Mouse (Mus musculus) adipocyte (in vitro differentiated cells): ENCODE data around the gene Tsc22d3.
"Not testable (repeated sequence)": the region's sequence is repeated elsewhere in the genome, so short reads cannot be mapped to it uniquely, and the experiment has no call there.

Experiments
- DNase-seq: peaks from one replicate; pipeline ENCODE4 v3.0.0-alpha.2; 2016; ENCODE audit warnings: low spot score

Tsc22d3 gene

DNA sequence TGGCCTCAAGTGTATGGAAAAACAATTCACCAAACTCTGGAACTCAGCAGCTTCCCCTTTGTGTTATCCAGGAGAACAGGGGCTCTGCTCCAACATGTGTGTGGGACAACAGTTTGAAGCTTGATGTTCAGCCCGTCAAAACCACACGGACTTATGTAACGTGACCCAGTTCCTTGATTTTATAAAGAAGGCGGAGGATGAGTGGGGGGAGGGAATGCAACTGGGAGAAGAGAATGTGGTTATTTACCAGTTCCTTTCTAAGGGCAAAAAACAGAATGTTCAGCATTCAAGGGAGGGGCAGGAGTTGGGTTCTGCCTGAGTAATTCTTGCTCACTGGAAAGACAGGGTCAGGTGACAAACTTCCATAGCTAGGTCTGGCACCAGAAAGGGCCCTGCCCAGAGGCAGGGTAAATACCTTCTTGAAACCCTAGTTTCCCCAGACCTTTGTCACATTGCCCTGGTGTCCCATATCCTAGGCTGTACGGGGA, 71.3 kb downstream of the Tsc22d3 start:
- peak; percentile 72 for DNase-seq

DNA sequence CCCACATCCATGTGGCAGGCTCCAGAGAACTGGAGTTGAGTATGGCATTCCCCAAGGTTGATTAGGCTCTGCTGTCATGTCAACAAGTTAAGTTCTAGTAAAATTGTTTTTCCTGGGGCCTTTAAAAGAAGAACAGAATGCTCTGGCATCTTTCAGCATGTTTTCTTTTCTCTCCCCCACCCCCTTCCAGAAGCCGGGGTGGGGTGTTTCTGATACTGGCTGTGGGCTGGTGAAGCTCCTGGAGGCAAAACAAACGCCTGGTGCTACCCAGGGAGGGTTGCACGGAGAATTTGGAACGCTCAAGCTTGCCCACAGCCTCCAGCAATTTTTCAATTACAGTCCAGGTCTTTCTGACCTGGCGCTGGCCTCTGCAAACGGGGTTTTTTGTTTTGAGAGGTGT, 73.2 kb downstream of the Tsc22d3 start:
- DNase-seq, result no peak

DNA sequence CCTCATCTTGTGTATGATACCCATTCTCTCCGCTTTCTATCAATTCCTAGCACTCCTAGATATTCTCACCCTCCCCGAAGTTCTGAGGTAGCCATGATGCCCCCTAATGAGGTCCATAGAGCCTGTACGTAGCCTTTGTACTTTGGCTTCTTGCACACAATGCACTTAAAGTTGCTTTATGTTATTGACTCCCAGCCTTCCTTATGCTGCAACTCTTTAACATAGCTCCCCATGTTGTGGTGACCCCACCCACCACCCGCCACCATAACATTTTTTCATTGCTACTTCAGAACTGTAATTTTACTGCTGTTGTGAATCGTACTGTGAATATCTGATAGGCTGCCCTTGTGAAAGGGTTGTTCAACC, 74.2 kb downstream of the Tsc22d3 start:
- DNase-seq, result no peak

DNA sequence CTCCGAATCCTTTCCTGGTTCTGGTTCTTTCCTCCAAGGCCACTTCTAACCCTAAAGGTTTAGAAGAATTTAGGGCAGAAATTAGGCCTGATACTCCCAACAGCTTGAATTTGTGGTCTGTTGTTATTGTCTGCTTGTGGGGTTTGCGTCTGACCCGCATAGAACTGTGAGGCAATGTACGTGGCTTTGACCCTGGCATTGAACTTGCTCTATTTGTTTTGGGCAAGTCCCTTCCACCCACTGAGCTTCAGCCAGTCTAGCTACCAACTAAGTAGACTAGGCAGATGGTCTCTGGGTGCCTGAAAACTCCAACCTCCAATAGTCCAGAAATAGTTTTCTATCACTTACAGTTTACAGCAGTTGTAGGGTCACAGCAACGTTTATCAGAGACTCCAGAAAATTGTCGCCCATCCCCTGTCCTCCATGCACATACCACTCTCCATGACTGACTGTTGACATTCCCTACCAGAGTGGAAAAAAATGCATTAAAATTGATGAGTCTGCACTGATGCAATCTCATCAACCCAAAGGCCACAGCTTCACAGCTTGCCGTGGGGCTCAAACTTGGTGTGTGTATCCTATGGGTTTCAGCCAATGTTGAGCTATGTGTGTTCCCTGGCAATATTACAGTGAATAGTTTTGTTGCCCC, 74.7 kb downstream of the Tsc22d3 start:
- DNase-seq, result no peak

DNA sequence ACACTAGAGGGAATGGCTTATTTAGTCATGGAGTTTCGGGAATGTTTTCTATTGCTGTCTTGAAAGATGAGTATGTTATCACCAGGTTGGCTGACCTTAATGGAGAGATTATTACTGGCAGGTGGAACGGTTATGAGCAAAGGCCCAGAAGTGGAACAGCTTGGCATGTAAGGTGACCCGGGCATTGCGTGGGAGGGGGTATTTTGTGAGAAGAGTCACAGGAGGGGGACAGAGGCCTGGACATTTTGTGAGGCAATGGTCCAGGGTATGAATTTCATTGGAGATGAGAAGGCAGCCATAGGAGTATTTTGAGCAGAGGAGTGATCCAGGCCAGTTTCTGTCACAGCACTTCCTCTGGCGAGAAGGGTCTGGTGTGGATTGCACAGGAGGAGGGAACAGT, 76.2 kb downstream of the Tsc22d3 start:
- DNase-seq, result no peak

DNA sequence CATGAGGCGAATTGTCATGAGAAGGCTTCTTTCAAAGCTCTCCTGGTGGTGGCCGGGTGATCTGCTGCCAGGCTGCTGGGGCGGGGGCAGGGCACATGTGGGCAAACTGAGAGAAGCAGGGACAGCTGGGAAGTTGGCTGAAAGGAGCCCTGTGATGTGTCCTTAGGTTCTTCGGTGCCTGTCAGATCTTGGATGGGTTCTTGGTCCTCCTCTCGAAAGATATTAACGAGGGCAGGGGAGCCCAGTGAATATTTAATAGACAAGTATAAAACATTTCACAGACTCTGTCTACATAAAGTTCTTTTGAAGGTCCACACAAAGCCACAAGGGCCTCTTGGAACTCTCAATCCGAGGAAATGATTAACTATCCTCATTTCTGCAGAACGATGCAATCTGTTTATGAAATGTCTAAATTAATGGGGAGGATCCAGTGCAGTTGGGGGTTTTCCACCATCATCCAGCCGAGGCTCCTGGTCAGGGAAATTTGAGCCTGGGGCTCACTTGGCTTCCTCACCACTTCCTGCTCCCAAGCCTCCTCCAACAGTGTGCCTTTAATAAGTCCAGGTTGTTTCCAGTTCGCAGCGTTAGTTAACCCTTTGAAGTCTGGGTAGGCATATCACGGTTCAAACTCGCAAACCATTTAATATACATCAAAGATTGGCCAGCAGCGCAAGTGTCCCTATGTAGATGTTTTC, 78.2 kb downstream of the Tsc22d3 start:
- no peak for DNase-seq

DNA sequence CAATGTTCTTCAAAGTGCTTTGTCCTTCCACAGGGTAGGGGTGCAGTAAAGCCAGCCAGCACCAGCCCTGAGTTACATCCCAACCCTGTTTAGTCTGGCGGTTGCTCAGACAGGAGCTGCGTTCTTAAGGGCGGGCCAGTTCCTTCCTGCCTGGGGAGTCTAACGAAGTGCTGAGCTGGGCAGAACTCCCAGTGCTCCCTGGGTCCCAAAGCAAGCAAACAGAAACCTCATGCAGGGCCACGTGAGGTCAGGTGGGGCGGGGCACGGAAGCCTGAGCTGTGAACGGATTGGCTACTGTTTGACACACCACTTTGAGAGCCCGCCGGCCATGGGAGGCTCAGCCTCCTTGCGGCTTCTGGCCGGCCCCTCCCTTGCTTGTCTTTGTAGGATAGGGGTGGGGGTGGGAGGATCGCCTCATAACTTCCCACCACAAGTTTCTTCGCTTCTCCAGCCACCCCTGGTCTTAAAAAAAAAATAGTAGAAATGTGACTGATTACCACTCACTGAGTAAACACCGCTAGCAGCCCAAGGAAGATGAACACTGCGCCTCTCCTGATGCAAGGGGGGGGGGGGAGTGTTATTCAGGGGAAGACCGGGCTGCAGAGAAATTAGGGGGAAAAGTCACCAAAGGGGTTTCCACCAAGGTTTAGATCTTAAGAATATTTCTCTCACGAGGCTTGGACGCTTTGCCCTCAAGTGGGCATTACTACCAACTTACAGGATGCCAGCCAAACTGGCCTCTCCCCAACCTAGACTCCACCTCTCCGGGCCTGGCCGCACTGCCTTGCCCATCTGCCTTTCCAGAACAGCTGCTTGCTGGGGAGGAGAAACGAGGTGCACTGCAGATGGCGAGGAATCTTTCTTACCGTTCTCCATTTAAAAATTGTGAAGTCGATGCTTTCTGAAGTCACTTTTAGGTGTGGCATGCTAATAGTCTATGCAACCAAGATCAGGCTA, 80.0 kb downstream of the Tsc22d3 start:
- DNase-seq, result peak; percentile 98

DNA sequence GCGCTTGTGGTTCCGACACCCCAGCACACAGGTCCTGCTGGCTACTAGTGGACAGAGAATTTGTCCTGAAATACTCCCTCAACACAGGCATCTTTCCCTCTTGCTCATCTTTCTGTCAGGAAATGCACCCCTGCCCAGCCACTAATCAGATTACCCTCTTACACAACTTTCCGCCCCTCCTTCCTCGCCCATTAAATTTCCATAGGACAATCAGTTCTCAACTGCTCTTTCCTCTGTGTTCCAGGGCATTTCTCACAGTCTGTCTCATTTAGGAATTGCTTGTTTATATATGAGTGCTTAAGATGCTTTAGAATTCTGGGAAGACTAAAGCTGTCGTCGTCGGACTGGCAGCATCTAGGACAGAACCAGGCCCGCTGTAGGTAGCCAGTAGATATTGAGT, 82.1 kb downstream of the Tsc22d3 start:
- no peak for DNase-seq

DNA sequence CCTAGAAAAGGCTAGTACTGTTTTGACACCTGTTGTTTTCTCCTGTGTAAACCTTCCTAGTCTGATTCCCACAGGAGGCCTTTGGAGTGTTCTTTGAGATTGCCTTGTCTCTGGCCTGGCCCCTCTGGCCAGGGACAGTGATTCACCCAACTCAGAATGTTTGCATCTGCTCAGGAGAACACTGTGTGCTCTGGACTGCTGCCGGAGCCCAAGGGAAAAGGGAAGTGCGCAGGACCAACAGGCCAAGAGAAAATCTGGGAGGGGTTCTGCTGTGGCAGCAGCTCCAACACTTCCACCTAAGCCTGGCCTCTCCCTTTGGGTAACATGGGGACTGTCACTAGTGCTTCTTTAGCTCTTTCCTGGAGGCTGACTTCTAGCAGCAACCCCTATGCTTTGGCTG, 87.1 kb downstream of the Tsc22d3 start:
- no peak for DNase-seq

DNA sequence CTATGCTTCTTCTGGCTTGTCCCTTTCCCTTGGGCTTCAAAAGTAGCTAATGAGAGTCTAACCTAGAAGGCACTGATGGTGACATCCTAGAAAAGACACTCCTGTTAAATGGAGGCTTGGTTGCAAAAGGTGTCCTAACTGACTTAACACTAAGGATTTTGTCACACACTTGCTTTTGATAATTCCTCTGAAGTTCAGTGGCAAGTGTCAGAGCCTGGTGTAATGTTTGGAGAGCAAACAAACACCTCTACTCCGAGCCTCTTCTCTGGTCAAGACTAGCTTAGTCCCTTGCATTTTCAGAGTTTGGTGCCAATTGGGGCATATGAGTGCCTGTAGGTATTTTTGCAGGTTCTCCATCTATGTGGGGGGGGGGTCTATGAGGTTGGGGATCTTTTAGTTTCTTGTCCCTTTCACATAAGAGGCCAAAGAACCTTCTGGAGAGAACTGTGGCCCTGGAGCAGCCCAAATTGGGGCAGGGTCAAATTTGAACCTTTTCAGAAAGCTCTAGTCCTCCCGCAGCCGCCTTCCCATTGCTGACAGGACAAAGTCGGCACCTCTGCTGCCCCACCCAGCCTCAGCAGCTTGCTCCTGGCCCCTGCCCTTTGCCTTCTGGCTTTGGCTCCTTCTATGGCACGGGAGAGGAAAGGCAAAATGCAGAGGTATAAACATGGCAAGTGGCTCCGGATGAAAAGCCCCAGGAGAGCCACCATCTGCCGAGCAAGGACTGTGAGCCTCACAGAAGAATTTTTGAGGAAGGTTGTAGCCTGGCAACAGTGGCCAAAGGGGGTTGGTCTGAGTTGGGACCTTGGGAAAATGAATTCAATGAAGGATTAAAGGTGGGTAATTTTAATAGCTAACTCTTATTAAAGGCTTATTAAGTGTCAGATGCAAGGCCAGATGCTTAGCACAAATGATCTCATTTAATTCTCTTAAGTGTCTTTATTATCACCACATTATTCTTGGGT, 88.5 kb downstream of the Tsc22d3 start:
- DNase-seq, result no peak

DNA sequence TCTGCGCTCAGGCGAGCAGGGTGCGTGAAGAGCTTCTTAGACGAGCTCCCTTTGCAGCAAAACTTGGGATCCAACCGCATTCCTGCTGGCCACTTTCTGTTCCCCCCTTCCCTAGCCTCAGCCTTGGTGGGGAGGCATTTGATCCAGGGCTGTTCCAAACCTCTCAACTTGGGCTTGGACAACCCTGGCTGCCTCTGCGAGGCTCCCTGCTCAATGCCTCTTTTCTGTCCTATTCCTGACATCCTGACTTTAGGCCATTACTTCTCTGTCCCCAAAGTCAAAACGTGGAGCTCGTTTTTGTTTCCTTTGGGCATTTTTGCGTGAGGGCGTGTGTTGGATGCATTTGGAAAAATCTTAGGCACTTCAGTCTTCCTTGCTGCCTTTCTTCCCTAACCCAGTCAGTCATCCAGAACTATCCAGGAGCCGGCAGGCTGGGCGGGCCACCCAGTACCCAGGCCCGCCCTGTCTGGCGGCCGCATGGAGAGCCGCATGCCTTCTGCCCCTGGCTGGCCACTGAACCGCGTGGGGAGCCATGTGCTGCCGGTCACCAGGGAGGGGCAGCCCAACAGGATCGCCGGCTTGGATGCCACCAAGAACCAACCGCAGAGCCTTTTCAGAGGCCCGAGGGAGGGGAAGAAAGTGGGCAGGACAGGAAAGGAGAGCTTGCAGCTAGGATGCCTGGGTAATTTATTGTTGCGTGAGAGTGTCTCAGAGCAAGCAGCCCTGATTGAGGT, 89.6 kb downstream of the Tsc22d3 start:
- peak; percentile 42 for DNase-seq

DNA sequence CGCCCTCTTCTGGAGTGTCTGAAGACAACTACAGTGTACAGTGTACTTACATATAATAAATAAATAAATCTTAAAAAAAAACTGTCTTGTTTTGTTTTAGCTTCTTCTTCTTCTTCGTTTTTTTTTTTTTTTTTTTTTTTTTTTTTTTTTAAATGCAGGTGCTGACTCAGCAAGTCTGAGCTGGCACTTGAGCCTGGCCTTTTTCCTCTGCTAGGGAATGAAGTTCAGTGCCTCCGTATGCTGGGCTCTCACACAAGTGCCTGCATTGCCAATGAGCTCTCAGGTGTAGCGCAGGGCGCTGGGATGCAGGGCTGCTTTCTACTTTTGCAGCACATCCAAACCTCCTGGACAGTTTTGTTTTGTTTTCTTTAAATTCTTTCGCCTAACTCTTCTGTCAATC, 90.6 kb downstream of the Tsc22d3 start:
- no peak for DNase-seq

DNA sequence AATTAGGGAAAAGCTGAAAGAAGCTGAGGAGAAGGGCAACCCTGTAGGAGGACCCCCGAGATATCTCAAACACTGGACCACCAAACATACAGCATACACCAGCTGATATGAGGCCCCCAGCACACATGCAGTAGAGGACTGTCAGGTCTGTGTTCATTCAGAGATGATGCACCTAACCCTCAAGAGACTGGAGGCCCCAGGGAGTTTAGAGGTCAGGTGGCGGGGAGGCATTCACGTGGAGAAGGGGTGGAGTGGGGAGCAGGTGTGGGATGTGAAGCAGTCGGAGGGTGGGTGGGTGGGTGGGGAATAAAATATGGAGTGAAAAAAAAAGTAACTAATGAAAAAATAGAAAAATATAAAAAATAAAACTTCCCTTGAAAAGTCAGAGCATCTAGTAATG, 91.7 kb downstream of the Tsc22d3 start:
- DNase-seq, result not testable (repeated sequence)

DNA sequence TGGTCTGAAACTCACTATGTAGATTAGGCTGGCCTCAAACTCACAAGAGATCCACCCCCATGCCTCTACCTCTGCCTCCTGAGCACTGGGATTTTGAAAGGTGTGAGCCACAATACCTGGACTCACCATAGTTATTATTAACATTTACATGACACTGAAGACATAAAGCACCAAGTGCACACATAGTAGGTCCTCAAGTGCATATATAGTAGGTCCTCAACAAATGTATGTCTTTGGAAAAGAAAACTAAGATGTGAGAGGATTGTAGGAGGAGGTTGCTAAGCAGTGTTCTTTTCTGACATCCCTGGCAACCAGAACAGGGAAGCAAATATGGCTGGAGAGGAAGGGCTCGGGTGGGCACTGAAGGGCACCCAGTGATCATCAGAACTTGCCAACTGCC, 93.1 kb downstream of the Tsc22d3 start:
- DNase-seq, result no peak

DNA sequence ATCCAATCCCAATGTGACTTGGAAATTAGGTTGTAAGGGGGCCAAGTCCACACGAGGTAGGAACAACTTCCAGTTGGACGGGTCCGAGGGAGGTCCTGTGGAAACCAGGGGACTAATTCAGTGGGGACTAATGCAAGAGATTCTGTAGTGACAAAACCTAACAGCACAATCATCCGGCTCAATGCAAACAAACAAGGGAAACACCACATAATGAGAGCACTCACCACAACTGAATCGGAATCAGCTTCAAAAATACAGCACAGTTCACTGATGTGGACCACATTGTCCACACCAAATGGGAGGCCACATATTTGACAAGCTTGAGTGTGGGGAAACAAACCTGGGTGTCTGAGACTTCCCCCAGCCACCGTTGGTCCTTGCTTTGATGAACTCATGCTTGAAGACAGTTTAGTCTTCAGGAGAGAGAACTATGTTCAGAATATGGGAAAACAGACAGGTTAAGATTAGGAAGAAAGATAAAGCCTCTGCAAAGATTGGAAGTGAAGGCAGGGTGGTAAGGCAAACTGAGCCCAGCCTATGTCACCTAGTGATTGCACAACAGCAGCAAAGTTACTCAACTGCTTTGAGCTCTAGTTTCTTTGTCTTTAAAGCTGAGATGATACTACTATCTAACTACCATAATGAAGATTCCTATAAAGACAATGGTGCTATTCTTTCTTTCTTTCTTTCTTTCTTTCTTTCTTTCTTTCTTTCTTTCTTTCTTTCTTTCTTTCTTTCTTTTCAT, 93.9 kb downstream of the Tsc22d3 start:
- DNase-seq, result no peak

DNA sequence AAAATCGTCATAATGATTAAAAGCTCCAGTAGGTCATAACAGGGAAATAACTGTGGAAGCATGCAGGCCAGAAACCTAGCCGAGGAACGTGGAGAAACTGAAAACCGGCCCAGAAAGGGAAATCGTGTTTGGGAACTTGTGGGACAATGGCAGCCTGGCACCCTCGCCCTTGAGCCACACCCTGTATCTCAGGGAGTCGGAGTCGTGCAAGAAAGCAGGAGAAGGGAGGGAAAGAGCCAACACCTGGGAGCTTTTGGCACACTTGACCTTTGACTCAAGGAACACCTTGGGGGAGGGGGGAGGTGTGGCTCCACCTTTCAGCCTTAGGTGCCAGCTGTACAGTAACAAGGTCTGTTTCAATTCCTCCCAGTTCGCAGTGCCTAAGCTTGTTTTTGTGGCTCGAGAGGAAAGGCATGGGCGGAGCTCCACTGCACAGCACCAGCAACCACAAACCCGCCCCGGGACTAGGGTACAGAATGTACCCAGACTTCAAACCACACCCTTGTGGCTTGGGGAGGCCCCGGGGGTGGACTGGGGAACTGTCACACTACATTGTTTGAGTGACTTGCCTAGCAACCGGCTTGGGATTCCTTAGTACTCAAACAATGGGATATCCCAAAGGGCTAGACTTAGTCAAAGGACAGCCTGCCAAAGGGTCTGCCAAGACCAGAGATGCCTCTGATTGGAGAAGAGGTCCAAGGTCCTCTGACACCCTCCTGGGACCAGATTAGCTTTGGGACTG, 94.8 kb downstream of the Tsc22d3 start:
- peak; percentile 72 for DNase-seq

DNA sequence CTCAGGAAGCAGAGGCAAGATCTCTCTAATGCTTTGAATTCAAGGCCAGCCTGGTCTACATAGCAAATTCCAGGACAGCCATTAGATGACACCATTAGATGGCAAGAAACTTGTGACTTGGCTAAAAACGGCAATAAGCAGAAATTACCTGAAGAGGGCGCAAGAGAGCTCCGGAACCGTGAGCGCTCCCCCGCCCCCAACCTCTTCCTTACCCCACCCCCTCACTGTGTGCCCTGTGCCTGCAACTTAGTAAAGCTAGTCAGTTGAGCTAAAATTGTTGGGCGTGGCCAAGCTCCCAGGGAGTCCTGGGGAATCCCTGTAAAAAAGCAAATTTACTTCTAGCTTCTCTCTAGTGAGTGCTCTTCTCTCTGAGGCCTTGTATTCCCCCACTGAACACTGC, 96.6 kb downstream of the Tsc22d3 start:
- DNase-seq, result peak; percentile 87

DNA sequence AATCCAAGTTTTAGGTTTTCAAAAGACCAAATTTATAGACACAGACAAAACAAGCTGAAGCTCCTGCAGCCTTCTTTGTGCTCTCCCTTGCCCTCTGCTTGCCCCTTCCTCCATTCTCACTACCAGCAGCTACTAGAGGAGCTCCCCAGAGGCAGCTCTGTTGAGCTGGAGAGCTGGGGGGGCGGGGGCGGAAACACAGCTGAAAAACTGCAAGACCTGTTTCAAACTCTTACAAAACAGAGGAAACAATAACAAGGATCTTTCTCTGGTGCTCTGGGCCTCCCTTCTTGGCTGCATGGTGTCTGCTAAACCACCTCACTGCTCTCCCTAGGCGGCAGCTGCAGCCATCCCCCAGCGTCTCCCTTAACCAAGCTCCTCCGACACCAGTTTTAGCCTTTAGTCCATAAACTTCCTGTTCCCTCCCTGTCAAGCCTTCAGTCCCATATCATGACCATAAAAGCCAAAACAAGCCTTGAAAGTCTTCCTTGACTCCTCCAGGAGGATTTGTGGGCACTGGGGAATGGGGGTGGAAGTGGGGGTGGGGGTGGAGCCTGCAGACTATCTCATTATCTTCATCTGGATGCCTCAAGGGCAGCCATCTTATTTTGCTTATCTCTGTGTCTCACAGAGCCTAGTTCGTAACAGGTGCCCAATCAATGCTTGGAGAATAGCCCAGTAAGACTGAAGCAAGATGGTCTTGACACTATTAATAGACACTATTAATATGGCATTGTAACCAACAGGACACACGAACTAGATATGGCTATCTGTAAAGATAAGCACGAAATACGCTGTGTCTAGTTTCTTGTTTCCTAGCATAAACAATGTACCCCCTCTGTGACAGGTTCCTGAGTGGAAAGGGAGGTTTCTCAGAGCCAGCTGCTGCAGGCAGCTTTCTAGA, 98.8 kb downstream of the Tsc22d3 start:
- DNase-seq, result peak; percentile 50
